Mouse (Mus musculus) stomach, postnatal 0 days (tissue): ENCODE results near the gene Tnni3.
A peak's percentile ranks its signal among the peaks of the same experiment; 100 is the strongest.

Experiments used
- CTCF ChIP-seq: IDR thresholded peaks from 2 replicates; pipeline ENCODE4 v1.5.1; 2016; ENCODE audit warnings: antibody characterized with exemption, low read depth, mild to moderate bottlenecking, moderate library complexity
- EP300 ChIP-seq: optimal IDR thresholded peaks from 2 replicates; pipeline ENCODE3; 2016; ENCODE audit warnings: antibody characterized with exemption

DNA sequence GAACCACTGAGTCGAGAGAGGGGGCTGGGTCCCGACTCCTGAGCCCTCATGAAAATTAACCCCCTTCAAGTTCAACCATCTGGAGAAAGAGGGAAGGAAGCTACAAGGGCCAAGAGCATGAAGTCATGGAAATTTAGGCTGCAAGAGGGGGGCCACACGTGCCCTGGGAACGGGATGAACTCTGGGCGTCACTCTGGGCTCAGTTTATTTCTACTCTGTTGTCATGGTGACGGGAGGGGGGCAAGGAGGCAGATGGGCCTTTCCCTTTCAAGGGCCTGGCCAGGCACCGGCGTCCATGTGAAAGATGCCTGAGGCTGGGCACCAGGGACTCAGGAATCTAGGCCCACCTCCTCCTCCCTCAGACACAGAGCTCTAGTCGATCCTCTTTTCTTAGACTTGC is 25.8 kb downstream of the Tnni3 start:
- TF ChIP-seq CTCF: no peak
- peak; percentile 59 for TF ChIP-seq EP300
